Mouse (Mus musculus): ENCODE results near the gene Cdc42ep4. TPM values are rescaled to one million over a fixed set of nuclear protein-coding genes. Genes with fewer than 3 reads are reported as not detected.

Cdc42ep4 gene
- polyA plus RNA-seq, 1 experiment: 32.4 TPM

DNA sequence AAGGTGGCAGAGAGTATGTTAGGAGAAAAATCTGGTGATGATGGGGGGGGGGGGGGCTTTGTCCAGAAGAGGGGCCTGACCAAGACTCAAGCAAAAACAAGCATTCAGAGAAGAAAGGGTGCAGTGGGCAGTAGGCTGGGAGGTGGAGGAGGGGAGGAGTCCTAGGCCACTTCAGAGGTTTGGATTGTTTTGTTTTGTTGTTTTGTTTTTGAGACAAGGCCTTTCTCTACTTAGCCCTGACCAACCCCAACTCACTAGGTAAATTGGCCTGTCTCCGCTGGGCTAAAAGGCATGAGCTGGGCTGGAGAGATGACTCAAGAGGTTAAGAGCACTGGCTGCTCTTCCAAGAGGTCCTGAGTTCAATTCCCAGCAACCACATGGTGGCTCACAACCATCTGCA, 40.6 kb downstream of the Cdc42ep4 start:
- peak overlapping the region; percentile 66 for H3K4me3 ChIP-seq (ENCODE audit: low read depth, low read length)
- H3K4me1 ChIP-seq (ENCODE audit: control insufficient read depth, insufficient read depth, low read length): peaks cover 12% of the 10 kb centered on the region
- peak overlapping the region; percentile 75 for H3K9ac ChIP-seq (ENCODE audit: low read depth, poor library complexity, severe bottlenecking)
- H3K36me3 ChIP-seq (ENCODE audit: control insufficient read depth, insufficient read depth, low read length, poor library complexity, severe bottlenecking): no peaks in the 10 kb centered on the region
- no peaks in the 10 kb centered on the region for H3K9me3 ChIP-seq (replicated peaks; ENCODE audit: control insufficient read depth, insufficient read depth, low read length, poor library complexity, severe bottlenecking)
- no peak for TF ChIP-seq CTCF (IDR thresholded peaks at IDR 0.05; ENCODE audit: low read depth, low read length)
- TF ChIP-seq EP300 (IDR thresholded peaks at IDR 0.05; ENCODE audit: insufficient read depth, low read depth, low read length): no peak
- TF ChIP-seq POLR2A (IDR thresholded peaks at IDR 0.05; ENCODE audit: insufficient read depth, low read length): no peak
- H3K27me3 ChIP-seq (ENCODE audit: control insufficient read depth, insufficient read depth, low read length, poor library complexity, severe bottlenecking): no peaks in the 10 kb centered on the region
- peak overlapping the region; percentile 97 for H3K27ac ChIP-seq (ENCODE audit: insufficient read depth, low read length)

- no peak for TF ChIP-seq CTCF (IDR thresholded peaks at IDR 0.05; ENCODE audit: low read depth, low read length)
- peak; percentile 53 for TF ChIP-seq POLR2A (IDR thresholded peaks at IDR 0.05; ENCODE audit: insufficient read depth, low read length)
- TF ChIP-seq EP300 (IDR thresholded peaks at IDR 0.05; ENCODE audit: insufficient read depth, low read depth, low read length): peak; percentile 93
Observed at GRCm38 (mm10) chr11:113710257-113710777, 41.4 kb downstream of the Cdc42ep4 start.

DNA sequence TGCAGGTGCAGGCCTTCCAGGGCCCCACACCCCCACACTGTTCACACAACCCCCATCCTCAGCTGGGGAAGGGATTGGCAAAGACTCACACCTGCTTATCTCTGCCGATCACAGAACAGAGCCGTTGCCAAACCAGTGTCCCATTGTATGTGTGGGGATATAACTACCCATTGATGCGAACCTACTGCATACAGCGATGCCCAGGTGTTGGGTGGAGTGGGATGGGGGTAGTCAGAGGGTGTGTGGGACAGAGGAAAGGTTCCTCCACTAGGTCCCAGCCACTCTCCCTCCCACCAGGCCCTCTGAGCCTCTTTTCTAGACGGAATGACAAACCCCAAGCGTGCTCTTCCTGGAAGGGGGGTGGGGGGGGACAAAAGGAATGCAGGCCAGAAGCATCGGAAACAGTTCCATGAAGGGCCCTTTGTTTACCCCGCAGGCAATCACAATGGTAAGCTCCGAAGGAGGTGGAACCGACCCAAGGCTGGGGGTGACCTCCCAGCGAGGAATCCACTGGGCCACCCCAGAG, 41.9 kb downstream of the Cdc42ep4 start, which contains the start of gene Cpsf4l:
Gene Cpsf4l, minus strand, starts transcription at position 287 of the 526 bp plus-strand sequence.
- TF ChIP-seq POLR2A (IDR thresholded peaks at IDR 0.05; ENCODE audit: insufficient read depth, low read length) (peak; percentile 89), EP300 (IDR thresholded peaks at IDR 0.05; ENCODE audit: insufficient read depth, low read depth, low read length) (peak; percentile 96), CTCF (IDR thresholded peaks at IDR 0.05; ENCODE audit: low read depth, low read length) (no peak)
- Histone ChIP-seq H3K9me3 (replicated peaks; ENCODE audit: control insufficient read depth, insufficient read depth, low read length, poor library complexity, severe bottlenecking) (no peaks in the 10 kb centered on the region), H3K9ac (ENCODE audit: low read depth, poor library complexity, severe bottlenecking) (peak within 1 kb of the TSS; percentile 75), H3K27me3 (ENCODE audit: control insufficient read depth, insufficient read depth, low read length, poor library complexity, severe bottlenecking) (no peaks in the 10 kb centered on the region), H3K4me1 (ENCODE audit: control insufficient read depth, insufficient read depth, low read length) (peaks cover 14% of the 10 kb centered on the region), H3K27ac (ENCODE audit: insufficient read depth, low read length) (peak within 1 kb of the TSS; percentile 97), H3K36me3 (ENCODE audit: control insufficient read depth, insufficient read depth, low read length, poor library complexity, severe bottlenecking) (no peaks in the 10 kb centered on the region), H3K4me3 (ENCODE audit: low read depth, low read length) (peak within 1 kb of the TSS; percentile 87)

More at GRCm38 (mm10) chr11:113710257-113710777, 41.4 kb downstream of the Cdc42ep4 start:
- Histone ChIP-seq H3K27me3 (ENCODE audit: control insufficient read depth, insufficient read depth, low read length, poor library complexity, severe bottlenecking) (no peaks in the 10 kb centered on the region), H3K9ac (ENCODE audit: low read depth, poor library complexity, severe bottlenecking) (peak overlapping the region; percentile 75), H3K9me3 (replicated peaks; ENCODE audit: control insufficient read depth, insufficient read depth, low read length, poor library complexity, severe bottlenecking) (no peaks in the 10 kb centered on the region), H3K27ac (ENCODE audit: insufficient read depth, low read length) (peak overlapping the region; percentile 97), H3K4me1 (ENCODE audit: control insufficient read depth, insufficient read depth, low read length) (peaks cover 16% of the 10 kb centered on the region), H3K36me3 (ENCODE audit: control insufficient read depth, insufficient read depth, low read length, poor library complexity, severe bottlenecking) (no peaks in the 10 kb centered on the region), H3K4me3 (ENCODE audit: low read depth, low read length) (peak overlapping the region; percentile 66)

DNA sequence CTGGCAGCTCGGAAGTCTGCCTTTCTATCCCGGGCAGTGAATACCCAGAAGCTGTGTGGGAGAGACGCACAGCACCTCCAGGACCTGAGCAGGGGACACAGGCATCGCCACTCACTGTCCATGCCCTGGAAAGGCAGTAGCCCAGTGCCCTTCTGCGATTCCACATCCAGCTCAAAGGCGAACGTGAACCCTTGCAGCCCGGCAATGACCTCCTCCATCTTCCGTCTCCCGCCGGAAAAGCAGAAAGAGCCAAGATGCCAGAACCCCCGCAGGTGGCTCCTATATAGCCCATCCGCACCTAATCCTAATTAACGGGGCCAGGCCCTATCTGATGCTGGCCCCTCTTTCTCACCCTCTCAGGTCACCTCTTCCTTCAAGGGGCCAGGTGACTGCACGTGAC, 42.4 kb downstream of the Cdc42ep4 start:
- H3K4me3 ChIP-seq (ENCODE audit: low read depth, low read length): peak overlapping the region; percentile 87
- H3K4me1 ChIP-seq (ENCODE audit: control insufficient read depth, insufficient read depth, low read length): peaks cover 14% of the 10 kb centered on the region
- H3K9ac ChIP-seq (ENCODE audit: low read depth, poor library complexity, severe bottlenecking): peak overlapping the region; percentile 75
- no peaks in the 10 kb centered on the region for H3K36me3 ChIP-seq (ENCODE audit: control insufficient read depth, insufficient read depth, low read length, poor library complexity, severe bottlenecking)
- no peaks in the 10 kb centered on the region for H3K27me3 ChIP-seq (ENCODE audit: control insufficient read depth, insufficient read depth, low read length, poor library complexity, severe bottlenecking)
- H3K9me3 ChIP-seq (replicated peaks; ENCODE audit: control insufficient read depth, insufficient read depth, low read length, poor library complexity, severe bottlenecking): no peaks in the 10 kb centered on the region
- peak overlapping the region; percentile 97 for H3K27ac ChIP-seq (ENCODE audit: insufficient read depth, low read length)
- no peak for TF ChIP-seq EP300 (IDR thresholded peaks at IDR 0.05; ENCODE audit: insufficient read depth, low read depth, low read length)
- TF ChIP-seq CTCF (IDR thresholded peaks at IDR 0.05; ENCODE audit: low read depth, low read length): no peak
- TF ChIP-seq POLR2A (IDR thresholded peaks at IDR 0.05; ENCODE audit: insufficient read depth, low read length): no peak

- Histone ChIP-seq H3K4me3 (ENCODE audit: low read depth, low read length) (peak overlapping the region; percentile 87), H3K36me3 (ENCODE audit: control insufficient read depth, insufficient read depth, low read length, poor library complexity, severe bottlenecking) (no peaks in the 10 kb centered on the region), H3K4me1 (ENCODE audit: control insufficient read depth, insufficient read depth, low read length) (peaks cover 14% of the 10 kb centered on the region), H3K27ac (ENCODE audit: insufficient read depth, low read length) (peak overlapping the region; percentile 97), H3K27me3 (ENCODE audit: control insufficient read depth, insufficient read depth, low read length, poor library complexity, severe bottlenecking) (no peaks in the 10 kb centered on the region), H3K9ac (ENCODE audit: low read depth, poor library complexity, severe bottlenecking) (peak overlapping the region; percentile 75), H3K9me3 (replicated peaks; ENCODE audit: control insufficient read depth, insufficient read depth, low read length, poor library complexity, severe bottlenecking) (no peaks in the 10 kb centered on the region)
- peak; percentile 64; the same call in 1 of the 2 replicates for TF ChIP-seq EP300 (IDR thresholded peaks at IDR 0.05; ENCODE audit: insufficient read depth, low read depth, low read length)
- no peak for TF ChIP-seq POLR2A (IDR thresholded peaks at IDR 0.05; ENCODE audit: insufficient read depth, low read length)
- no peak for TF ChIP-seq CTCF (IDR thresholded peaks at IDR 0.05; ENCODE audit: low read depth, low read length)
Observed at GRCm38 (mm10) chr11:113708629-113709213, 43.0 kb downstream of the Cdc42ep4 start.

Data from ES-Bruce4 (cell line).